Mouse (Mus musculus) MEL (cell line): ENCODE data around the gene Usp49. TPM values are rescaled to one million over a fixed set of nuclear protein-coding genes. Genes with fewer than 3 reads are reported as not detected.

Experiments
- DNase-seq: peaks from one replicate; pipeline ENCODE4 v3.0.0; 2011; ENCODE audit warnings: low read depth, low spot score
- H3K27ac ChIP-seq: 2 replicates; pipeline ENCODE4 v1.5.1; 2012; ENCODE audit warnings: low read depth, mild to moderate bottlenecking, control low read depth, low read length, moderate library complexity; ENCODE audit not compliant: control insufficient read depth
- H3K27me3 ChIP-seq, 2 experiments: fragments of 150-350 bp in 1 of 2; sonication (generic) in 1 of 2; 2 replicates each; pipeline ENCODE4 v1.6.1; 2012; ENCODE audit warnings: low read length in 2 of 2, mild to moderate bottlenecking in 2 of 2, improper control_type of control experiment in 1 of 2, moderate library complexity in 1 of 2; ENCODE audit not compliant: insufficient read depth in 2 of 2, control insufficient read depth in 1 of 2
- H3K36me3 ChIP-seq, 2 experiments: 2 replicates each; pipeline ENCODE4 v1.6.1; 2012 to 2014; ENCODE audit warnings: low read length in 2 of 2, improper control_type of control experiment in 1 of 2, inconsistent platforms in 1 of 2, mild to moderate bottlenecking in 1 of 2; ENCODE audit not compliant: insufficient read depth in 2 of 2, control insufficient read depth in 1 of 2
- H3K4me1 ChIP-seq, 2 experiments: fragments of 150-350 bp in 1 of 2; sonication (generic) in 1 of 2; 2 replicates each; pipeline ENCODE4 v1.6.1; 2012; ENCODE audit warnings: low read length in 2 of 2, improper control_type of control experiment in 1 of 2, mild to moderate bottlenecking in 1 of 2; ENCODE audit not compliant: insufficient read depth in 2 of 2, control insufficient read depth in 1 of 2
- H3K4me3 ChIP-seq, 2 experiments: fragments of 150-350 bp in 1 of 2; sonication (generic) in 1 of 2; 2 replicates each; pipeline ENCODE4 v1.5.1; 2012; ENCODE audit warnings: low read depth in 2 of 2, low read length in 2 of 2, mild to moderate bottlenecking in 2 of 2, moderate library complexity in 2 of 2, control low read depth in 1 of 2, improper control_type of control experiment in 1 of 2; ENCODE audit not compliant: control insufficient read depth in 1 of 2, insufficient read depth in 1 of 2
- H3K79me2 ChIP-seq: 2 replicates; pipeline ENCODE4 v1.6.1; 2012; ENCODE audit warnings: mild to moderate bottlenecking, low read length, moderate library complexity; ENCODE audit not compliant: control insufficient read depth, poor library complexity, insufficient read depth
- H3K9ac ChIP-seq: 2 replicates; pipeline ENCODE4 v1.6.1; 2012; ENCODE audit warnings: low read depth, mild to moderate bottlenecking, control low read depth, low read length, moderate library complexity; ENCODE audit not compliant: control insufficient read depth, poor library complexity, severe bottlenecking
- H3K9me3 ChIP-seq: fragments of 150-350 bp; sonication (generic); replicated peaks from 2 replicates; pipeline ENCODE4 v1.6.1; 2012; ENCODE audit warnings: mild to moderate bottlenecking, low read length, improper control_type of control experiment, moderate library complexity; ENCODE audit not compliant: insufficient read depth
- BHLHE40 ChIP-seq: IDR thresholded peaks from 2 replicates; pipeline ENCODE4 v1.6.1; 2012; ENCODE audit warnings: low read depth, mild to moderate bottlenecking, inconsistent platforms, low read length, improper control_type of control experiment, borderline replicate concordance
- CHD2 ChIP-seq: IDR thresholded peaks from 2 replicates; pipeline ENCODE4 v1.6.1; 2011; ENCODE audit warnings: low read length, improper control_type of control experiment
- CTCF ChIP-seq, 3 experiments: IDR thresholded peaks in 2 of 3; conservative IDR thresholded peaks in 1 of 3; 2 replicates each; pipeline ENCODE4 v1.5.1; 2011 to 2012; ENCODE audit warnings: low read length in 3 of 3, low read depth in 2 of 3, mild to moderate bottlenecking in 2 of 3, improper control_type of control experiment in 1 of 3, inconsistent platforms in 1 of 3, mixed read lengths in 1 of 3, moderate library complexity in 1 of 3; ENCODE audit not compliant: control insufficient read depth in 1 of 3, insufficient read depth in 1 of 3, poor library complexity in 1 of 3, severe bottlenecking in 1 of 3
- E2F4 ChIP-seq: IDR thresholded peaks from 2 replicates; pipeline ENCODE4 v1.6.1; 2011; ENCODE audit warnings: low read depth, low read length, improper control_type of control experiment, borderline replicate concordance
- ETS1 ChIP-seq: IDR thresholded peaks from 2 replicates; pipeline ENCODE4 v1.6.1; 2012; ENCODE audit warnings: low read depth, mild to moderate bottlenecking, inconsistent platforms, low read length, improper control_type of control experiment, moderate library complexity
- GABPA ChIP-seq: IDR thresholded peaks from 2 replicates; pipeline ENCODE4 v1.6.1; 2012; ENCODE audit warnings: low read depth, mild to moderate bottlenecking, inconsistent platforms, low read length, improper control_type of control experiment, moderate library complexity
- HCFC1 ChIP-seq: IDR thresholded peaks from 2 replicates; pipeline ENCODE4 v1.6.1; 2012; ENCODE audit warnings: low read depth, mild to moderate bottlenecking, inconsistent platforms, low read length, improper control_type of control experiment, moderate library complexity
- MAX ChIP-seq: IDR thresholded peaks from 2 replicates; pipeline ENCODE4 v1.6.1; 2011; ENCODE audit warnings: low read length, improper control_type of control experiment
- MAZ ChIP-seq: IDR thresholded peaks from 2 replicates; pipeline ENCODE4 v1.6.1; 2012; ENCODE audit warnings: low read depth, mild to moderate bottlenecking, inconsistent platforms, low read length, improper control_type of control experiment
- MEF2A ChIP-seq: IDR thresholded peaks from 2 replicates; pipeline ENCODE4 v1.6.1; 2014; ENCODE audit warnings: low read depth, mild to moderate bottlenecking, inconsistent platforms, low read length, improper control_type of control experiment; ENCODE audit not compliant: poor library complexity, insufficient replicate concordance, severe bottlenecking; ENCODE audit errors: extremely low read depth
- MXI1 ChIP-seq: IDR thresholded peaks from 2 replicates; pipeline ENCODE4 v1.6.1; 2011; ENCODE audit warnings: mild to moderate bottlenecking, low read depth, low read length, improper control_type of control experiment
- MYB ChIP-seq: IDR thresholded peaks from 2 replicates; pipeline ENCODE4 v1.6.1; 2011; ENCODE audit warnings: mild to moderate bottlenecking, low read depth, low read length, improper control_type of control experiment
- MYC ChIP-seq: IDR thresholded peaks from 2 replicates; pipeline ENCODE4 v1.6.1; 2011; ENCODE audit warnings: low read depth, mild to moderate bottlenecking, low read length, improper control_type of control experiment, moderate library complexity
- NRF1 ChIP-seq: IDR thresholded peaks from 2 replicates; pipeline ENCODE4 v1.6.1; 2014; ENCODE audit warnings: low read depth, mild to moderate bottlenecking, inconsistent platforms, low read length, improper control_type of control experiment, moderate library complexity; ENCODE audit not compliant: poor library complexity, insufficient read depth, severe bottlenecking
- POLR2A ChIP-seq, 2 experiments: IDR thresholded peaks; 2 replicates each; pipeline ENCODE4 v1.6.1; 2011 to 2012; ENCODE audit warnings: low read length in 2 of 2, mild to moderate bottlenecking in 2 of 2, control low read depth in 1 of 2, improper control_type of control experiment in 1 of 2, low read depth in 1 of 2, moderate library complexity in 1 of 2; ENCODE audit not compliant: control insufficient read depth in 1 of 2, insufficient read depth in 1 of 2, poor library complexity in 1 of 2
- POLR2AphosphoS2 ChIP-seq: IDR thresholded peaks from 2 replicates; pipeline ENCODE4 v1.6.1; 2011; ENCODE audit warnings: low read length, improper control_type of control experiment
- POLR2AphosphoS5 ChIP-seq: IDR thresholded peaks from 2 replicates; pipeline ENCODE4 v1.6.1; 2012; ENCODE audit warnings: low read depth, borderline replicate concordance, mild to moderate bottlenecking, inconsistent platforms, low read length, moderate library complexity, mixed read lengths
- RCOR1 ChIP-seq: IDR thresholded peaks from 2 replicates; pipeline ENCODE4 v1.6.1; 2012; ENCODE audit warnings: low read depth, mild to moderate bottlenecking, inconsistent platforms, low read length, improper control_type of control experiment
- TBP ChIP-seq: IDR thresholded peaks from 2 replicates; pipeline ENCODE4 v1.8.0; 2011; ENCODE audit warnings: low read depth, low read length, improper control_type of control experiment
- TCF12 ChIP-seq: IDR thresholded peaks from 2 replicates; pipeline ENCODE4 v1.6.1; 2014; ENCODE audit warnings: low read depth, mild to moderate bottlenecking, inconsistent platforms, low read length, improper control_type of control experiment, moderate library complexity
- UBTF ChIP-seq: IDR thresholded peaks from 2 replicates; pipeline ENCODE4 v1.6.1; 2012; ENCODE audit warnings: low read depth, mild to moderate bottlenecking, inconsistent platforms, low read length, improper control_type of control experiment, moderate library complexity, borderline replicate concordance; ENCODE audit not compliant: insufficient read depth
- ZC3H11A ChIP-seq: IDR thresholded peaks from 2 replicates; pipeline ENCODE4 v1.6.1; 2012; ENCODE audit warnings: low read depth, mild to moderate bottlenecking, inconsistent platforms, low read length, improper control_type of control experiment
- ZMIZ1 ChIP-seq: IDR thresholded peaks from 2 replicates; pipeline ENCODE4 v1.6.1; 2012; ENCODE audit warnings: low read depth, mild to moderate bottlenecking, inconsistent platforms, low read length, improper control_type of control experiment, moderate library complexity
- polyA plus RNA-seq, 2 experiments: library from polyadenylated mRNA; stranded (reverse) in 1 of 2; unstranded in 1 of 2; fragments of >175 nt in 1 of 2; fragments of >200 nt in 1 of 2; gene quantifications; 2 replicates each; pipeline versions ENCODE4 v1.2.1 to v1.2.4; 2012; ENCODE audit warnings: low replicate concordance in 2 of 2, low read depth in 1 of 2; ENCODE audit not compliant: insufficient read length in 2 of 2, insufficient read depth in 1 of 2, missing spikeins in 1 of 2
- total RNA-seq: library from RNA; depleted of rRNA; stranded (reverse); fragments of 300-350 nt; gene quantifications from 2 replicates; pipeline ENCODE4 v1.2.3, GENCODE M21; 2012

The Usp49 gene
- total and polyA plus RNA-seq, 3 experiments = 5.2 to 16.1 TPM; not detected in 1

DNA sequence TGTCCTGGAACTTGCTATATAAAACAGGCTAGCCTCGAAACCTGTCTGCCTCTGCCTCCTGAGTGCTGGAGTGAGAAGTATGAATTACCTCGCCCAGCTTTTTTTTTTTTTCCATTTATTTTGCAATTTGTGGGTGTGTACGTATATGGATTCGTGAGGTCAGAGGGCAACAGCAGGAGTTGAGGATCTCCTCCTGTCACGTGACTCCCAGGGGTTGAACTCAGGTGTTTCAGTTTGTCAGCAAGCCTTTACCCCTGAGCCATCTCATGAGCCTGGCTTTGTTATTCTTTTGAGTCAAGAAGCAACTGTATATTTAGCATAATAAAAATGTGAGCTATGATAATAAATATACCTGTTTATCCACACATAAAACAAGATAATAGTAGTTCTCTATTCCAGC lies 25.2 kb downstream of the Usp49 start:
- no peak overlapping the region for H3K4me3 ChIP-seq
- TF ChIP-seq MYC (no peak), TBP (no peak), POLR2AphosphoS2 (no peak), BHLHE40 (no peak), ETS1 (no peak), ZMIZ1 (no peak), MAZ (no peak), TCF12 (no peak), HCFC1 (no peak), UBTF (no peak)
- TF ChIP-seq, all 39 proteins: peak for 0
- no peaks in the 10 kb centered on the region for H3K79me2 ChIP-seq
- no peak overlapping the region for H3K9ac ChIP-seq
- no peaks in the 10 kb centered on the region for H3K9me3 ChIP-seq
- H3K27me3 ChIP-seq = no peaks in the 10 kb centered on the region
- no peaks in the 10 kb centered on the region for H3K4me1 ChIP-seq
- no peak overlapping the region for H3K27ac ChIP-seq
- H3K36me3 ChIP-seq = no peaks in the 10 kb centered on the region
- DNase-seq = no peak

DNA sequence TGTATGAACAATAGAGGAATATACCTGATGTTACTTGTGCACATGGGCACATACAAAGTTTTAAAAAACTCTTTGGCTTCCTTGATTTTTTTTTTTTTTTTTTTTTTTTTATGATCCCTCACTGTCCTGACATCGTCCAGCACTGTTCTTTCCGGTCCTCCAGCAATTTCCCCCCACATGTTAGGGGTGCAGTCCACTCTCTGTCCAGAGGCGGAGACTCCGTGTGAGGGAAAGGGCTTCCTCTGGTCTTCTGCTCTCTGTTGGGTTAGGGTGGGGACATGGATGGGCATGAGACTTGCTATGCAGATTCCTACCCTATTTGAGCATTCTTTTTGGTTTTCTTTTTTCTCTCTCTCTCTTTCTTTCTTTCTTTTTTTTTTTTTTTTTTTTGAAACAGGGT lies 27.4 kb downstream of the Usp49 start:
- no peak for TF ChIP-seq MXI1
- no peak for TF ChIP-seq POLR2AphosphoS2
- no peak for TF ChIP-seq ZC3H11A
- TF ChIP-seq MEF2A = no peak
- no peak for TF ChIP-seq POLR2AphosphoS5
- no peak for TF ChIP-seq POLR2A (IDR thresholded peaks at IDR 0.05; ENCODE audit: control insufficient read depth in 1 of 2, insufficient read depth in 1 of 2, low read depth in 1 of 2, low read length in 2 of 2, poor library complexity in 1 of 2)
- TF ChIP-seq NRF1 = no peak
- no peak for TF ChIP-seq GABPA
- no peak for TF ChIP-seq HCFC1
- no peak for TF ChIP-seq ZMIZ1
- no peak for TF ChIP-seq MYB
- TF ChIP-seq BHLHE40 = no peak
- no peak for TF ChIP-seq RCOR1
- TF ChIP-seq CHD2 = no peak
- TF ChIP-seq MAX = no peak
- TF ChIP-seq CTCF (IDR thresholded peaks at IDR 0.05 in 2 of 3, conservative IDR thresholded peaks at IDR 0.05 in 1 of 3; ENCODE audit: control insufficient read depth in 1 of 3, insufficient read depth in 1 of 3, low read depth in 2 of 3, low read length in 3 of 3, poor library complexity in 1 of 3, severe bottlenecking in 1 of 3) = no peak; a peak in 1 of 6 replicates
- TF ChIP-seq E2F4 = no peak
- no peaks in the 10 kb centered on the region for H3K27me3 ChIP-seq
- H3K9me3 ChIP-seq = no peaks in the 10 kb centered on the region
- no peak overlapping the region for H3K9ac ChIP-seq
- H3K79me2 ChIP-seq = no peaks in the 10 kb centered on the region
- H3K4me1 ChIP-seq = no peaks in the 10 kb centered on the region
- no peak overlapping the region for H3K4me3 ChIP-seq
- H3K36me3 ChIP-seq = no peaks in the 10 kb centered on the region
- H3K27ac ChIP-seq = no peak overlapping the region
- no peak for DNase-seq
